Mouse (Mus musculus): ENCODE data around the gene Ubash3b. TPM values are rescaled to one million over a fixed set of nuclear protein-coding genes. Genes with fewer than 3 reads are reported as not detected.

Ubash3b gene
- polyA plus RNA-seq, 1 experiment from 2014 or later, result 13.7 TPM

DNA sequence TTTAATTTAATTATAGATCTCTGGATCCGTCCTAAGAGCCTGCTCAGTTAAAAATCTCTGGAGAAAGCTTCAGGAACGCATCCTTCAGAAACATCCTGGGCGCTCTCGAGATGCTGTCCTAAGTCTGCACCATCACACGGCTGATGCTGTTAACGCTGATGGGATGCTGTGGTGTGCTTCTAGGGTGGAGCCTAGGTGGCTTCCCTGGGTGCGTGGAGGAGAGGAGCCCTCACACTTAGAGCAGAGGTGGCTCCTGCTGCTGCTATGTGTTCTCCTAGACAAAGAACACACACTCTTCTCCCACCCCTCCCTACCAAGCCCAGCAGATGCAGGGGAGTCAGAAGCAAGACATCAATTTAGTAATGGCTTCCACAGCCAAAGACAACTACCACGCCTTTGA, 61.6 kb downstream of the Ubash3b start:
- H3K9me3 ChIP-seq (ENCODE audit: control insufficient read depth, low read length), result no peaks in the 10 kb centered on the region
- H3K27ac ChIP-seq (ENCODE audit: low read depth, low read length), result no peak overlapping the region
- no peaks in the 10 kb centered on the region for H3K4me1 ChIP-seq (replicated peaks; ENCODE audit: control insufficient read depth, insufficient read depth, low read length)
- WGBS, result 88% methylated on average over 8 of the region's 8 CpGs
- no peak overlapping the region for H3K9ac ChIP-seq (ENCODE audit: low read depth, low read length)
- no peak for ATAC-seq (ENCODE audit: low FRiP score)
- H3K36me3 ChIP-seq (ENCODE audit: control insufficient read depth, insufficient read depth, low read length), result no peaks in the 10 kb centered on the region
- no peak for DNase-seq (ENCODE audit: low spot score)
- H3K27me3 ChIP-seq (ENCODE audit: control insufficient read depth, insufficient read depth, low read length), result no peaks in the 10 kb centered on the region
- H3K4me3 ChIP-seq (ENCODE audit: low read depth, low read length), result no peak overlapping the region
- H3K4me2 ChIP-seq (replicated peaks; ENCODE audit: low read depth, low read length), result no peak overlapping the region

DNA sequence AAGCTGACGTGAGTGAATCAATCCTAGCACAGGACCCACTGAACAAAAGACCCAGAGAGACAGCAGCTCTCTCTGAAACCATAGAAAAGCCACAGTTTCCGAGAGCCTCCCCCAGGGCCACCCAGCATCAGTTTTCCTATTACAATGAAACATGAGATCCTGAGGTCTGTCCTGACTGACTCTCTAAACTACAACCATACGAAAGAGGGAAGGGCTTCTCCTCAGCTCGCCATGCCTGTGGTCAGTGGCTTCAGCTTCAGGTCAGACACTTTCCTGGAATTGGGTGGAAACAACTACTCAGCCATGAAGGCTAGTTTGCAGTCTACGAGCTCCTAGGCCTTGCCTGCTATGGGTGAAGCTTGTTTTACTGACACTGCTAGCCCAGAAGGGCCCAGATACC, 62.4 kb downstream of the Ubash3b start:
- H3K36me3 ChIP-seq (ENCODE audit: control insufficient read depth, insufficient read depth, low read length), result no peaks in the 10 kb centered on the region
- WGBS, result 48% methylated on average over 5 of the region's 5 CpGs
- no peak for ATAC-seq (ENCODE audit: low FRiP score)
- no peak overlapping the region for H3K4me3 ChIP-seq (ENCODE audit: low read depth, low read length)
- H3K4me2 ChIP-seq (replicated peaks; ENCODE audit: low read depth, low read length), result no peak overlapping the region
- no peak overlapping the region for H3K9ac ChIP-seq (ENCODE audit: low read depth, low read length)
- no peaks in the 10 kb centered on the region for H3K4me1 ChIP-seq (replicated peaks; ENCODE audit: control insufficient read depth, insufficient read depth, low read length)
- DNase-seq (ENCODE audit: low spot score), result no peak
- no peaks in the 10 kb centered on the region for H3K9me3 ChIP-seq (ENCODE audit: control insufficient read depth, low read length)
- no peak overlapping the region for H3K27ac ChIP-seq (ENCODE audit: low read depth, low read length)
- H3K27me3 ChIP-seq (ENCODE audit: control insufficient read depth, insufficient read depth, low read length), result no peaks in the 10 kb centered on the region

DNA sequence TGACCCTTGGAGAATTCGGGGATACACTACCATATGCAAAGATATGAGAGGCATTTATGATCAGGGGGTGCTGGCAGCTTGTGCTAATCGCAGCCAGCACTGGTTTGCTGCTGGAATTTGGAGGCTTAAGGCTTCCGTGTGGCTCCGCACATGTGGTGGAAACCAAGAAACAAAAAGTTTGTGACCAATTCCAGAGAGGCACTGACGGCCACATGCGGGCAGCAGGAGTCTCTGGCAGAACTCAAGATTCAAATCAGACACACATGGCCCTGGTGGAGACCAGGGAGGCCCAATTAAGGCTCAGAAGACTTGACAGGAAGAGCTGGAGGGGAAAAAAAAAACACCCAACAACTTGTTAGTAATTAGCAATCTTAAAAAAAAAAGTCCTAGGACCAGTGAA, 63.4 kb downstream of the Ubash3b start:
- ATAC-seq (ENCODE audit: low FRiP score) (no peak), DNase-seq (ENCODE audit: low spot score) (no peak)
- no peaks in the 10 kb centered on the region for H3K4me1 ChIP-seq (replicated peaks; ENCODE audit: control insufficient read depth, insufficient read depth, low read length)
- H3K36me3 ChIP-seq (ENCODE audit: control insufficient read depth, insufficient read depth, low read length), result no peaks in the 10 kb centered on the region
- no peak overlapping the region for H3K4me3 ChIP-seq (ENCODE audit: low read depth, low read length)
- H3K27me3 ChIP-seq (ENCODE audit: control insufficient read depth, insufficient read depth, low read length), result no peaks in the 10 kb centered on the region
- H3K9me3 ChIP-seq (ENCODE audit: control insufficient read depth, low read length), result no peaks in the 10 kb centered on the region
- no peak overlapping the region for H3K9ac ChIP-seq (ENCODE audit: low read depth, low read length)
- 81% methylated on average over 6 of the region's 6 CpGs for WGBS
- no peak overlapping the region for H3K4me2 ChIP-seq (replicated peaks; ENCODE audit: low read depth, low read length)
- H3K27ac ChIP-seq (ENCODE audit: low read depth, low read length), result no peak overlapping the region

DNA sequence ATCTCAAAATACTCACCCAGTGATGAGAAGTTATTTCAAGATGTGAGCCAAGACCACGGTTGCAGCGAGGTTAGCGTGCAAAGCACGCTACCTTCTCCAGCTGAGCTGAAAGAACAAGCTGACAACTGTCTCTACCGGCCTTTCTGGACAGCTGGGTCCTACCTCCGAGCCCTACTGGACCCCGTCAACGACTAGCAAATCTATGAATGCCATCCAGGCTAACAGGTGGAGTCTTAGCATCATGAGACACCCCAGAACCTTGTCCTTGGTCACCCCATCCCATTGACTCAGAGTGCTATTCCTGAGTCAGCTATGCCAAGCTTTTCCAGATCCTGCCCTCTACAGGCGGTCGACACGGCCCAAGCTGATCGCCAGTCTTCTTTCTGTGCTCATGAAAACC, 69.5 kb downstream of the Ubash3b start:
- ATAC-seq (ENCODE audit: low FRiP score), result no peak
- Histone ChIP-seq H3K4me2 (replicated peaks; ENCODE audit: low read depth, low read length) (no peak overlapping the region), H3K9ac (ENCODE audit: low read depth, low read length) (no peak overlapping the region), H3K4me1 (replicated peaks; ENCODE audit: control insufficient read depth, insufficient read depth, low read length) (no peaks in the 10 kb centered on the region), H3K9me3 (ENCODE audit: control insufficient read depth, low read length) (no peaks in the 10 kb centered on the region), H3K27me3 (ENCODE audit: control insufficient read depth, insufficient read depth, low read length) (no peaks in the 10 kb centered on the region), H3K4me3 (ENCODE audit: low read depth, low read length) (no peak overlapping the region), H3K27ac (ENCODE audit: low read depth, low read length) (no peak overlapping the region), H3K36me3 (ENCODE audit: control insufficient read depth, insufficient read depth, low read length) (no peaks in the 10 kb centered on the region)
- no peak for DNase-seq (ENCODE audit: low spot score)
- 95% methylated on average over 12 of the region's 12 CpGs for WGBS

DNA sequence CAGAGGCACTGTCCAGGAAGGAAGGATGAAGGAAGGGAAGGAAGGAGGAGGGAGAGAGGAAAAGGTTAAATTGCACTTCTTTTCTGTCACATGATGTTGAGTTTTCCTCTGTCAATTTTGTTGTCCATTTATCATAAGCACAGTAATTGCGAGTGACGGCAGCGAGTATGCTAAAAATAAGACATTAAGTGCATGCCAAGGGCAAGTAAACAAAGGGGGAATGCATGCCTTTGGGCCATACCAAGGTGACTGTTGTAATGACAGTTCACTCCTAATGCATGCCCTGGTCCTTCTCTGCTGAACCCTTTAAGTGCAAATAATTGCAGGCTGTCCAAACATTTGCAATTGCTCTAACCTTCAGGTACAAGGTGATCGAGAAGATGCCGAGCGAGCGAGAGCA, 70.3 kb downstream of the Ubash3b start:
- no peaks in the 10 kb centered on the region for H3K27me3 ChIP-seq (ENCODE audit: control insufficient read depth, insufficient read depth, low read length)
- H3K27ac ChIP-seq (ENCODE audit: low read depth, low read length), result no peak overlapping the region
- 83% methylated on average over 7 of the region's 7 CpGs for WGBS
- H3K9ac ChIP-seq (ENCODE audit: low read depth, low read length), result no peak overlapping the region
- H3K4me2 ChIP-seq (replicated peaks; ENCODE audit: low read depth, low read length), result no peak overlapping the region
- H3K9me3 ChIP-seq (ENCODE audit: control insufficient read depth, low read length), result no peaks in the 10 kb centered on the region
- DNase-seq (ENCODE audit: low spot score) (no peak), ATAC-seq (ENCODE audit: low FRiP score) (no peak)
- H3K4me1 ChIP-seq (replicated peaks; ENCODE audit: control insufficient read depth, insufficient read depth, low read length), result no peaks in the 10 kb centered on the region
- no peak overlapping the region for H3K4me3 ChIP-seq (ENCODE audit: low read depth, low read length)
- H3K36me3 ChIP-seq (ENCODE audit: control insufficient read depth, insufficient read depth, low read length), result no peaks in the 10 kb centered on the region

DNA sequence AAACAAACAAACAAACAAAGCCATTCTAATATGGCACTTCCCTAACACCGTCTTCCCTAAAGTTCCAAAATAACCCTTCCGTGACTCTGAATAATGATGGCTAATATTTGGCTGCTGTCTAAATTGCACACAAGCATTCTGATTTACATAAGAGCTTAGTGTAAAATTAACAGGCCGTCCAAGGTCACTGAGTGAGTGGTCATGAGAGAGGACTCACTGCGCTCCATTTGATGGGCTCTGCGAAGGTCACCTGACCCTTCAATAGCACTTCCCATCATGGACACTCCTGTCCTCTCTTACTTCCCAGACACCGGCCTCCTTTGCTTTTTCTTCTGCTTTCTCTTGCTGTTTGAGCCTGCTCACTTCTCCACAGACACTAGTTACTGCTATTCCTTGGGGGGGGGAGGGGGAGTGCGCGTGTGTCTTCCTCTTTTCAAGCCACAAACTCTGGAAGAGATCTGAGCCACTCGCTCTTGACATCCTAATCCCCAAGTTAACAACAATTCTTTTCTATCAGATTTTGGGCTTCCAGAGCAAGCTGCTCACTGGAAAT, 73.6 kb downstream of the Ubash3b start:
- Histone ChIP-seq H3K27me3 (ENCODE audit: control insufficient read depth, insufficient read depth, low read length) (no peaks in the 10 kb centered on the region), H3K36me3 (ENCODE audit: control insufficient read depth, insufficient read depth, low read length) (no peaks in the 10 kb centered on the region), H3K4me1 (replicated peaks; ENCODE audit: control insufficient read depth, insufficient read depth, low read length) (no peaks in the 10 kb centered on the region), H3K9ac (ENCODE audit: low read depth, low read length) (no peak overlapping the region), H3K27ac (ENCODE audit: low read depth, low read length) (no peak overlapping the region), H3K4me3 (ENCODE audit: low read depth, low read length) (no peak overlapping the region), H3K9me3 (ENCODE audit: control insufficient read depth, low read length) (no peaks in the 10 kb centered on the region), H3K4me2 (replicated peaks; ENCODE audit: low read depth, low read length) (no peak overlapping the region)
- DNase-seq (ENCODE audit: low spot score) (no peak), ATAC-seq (ENCODE audit: low FRiP score) (no peak)
- 89% methylated on average over 9 of the region's 9 CpGs for WGBS

DNA sequence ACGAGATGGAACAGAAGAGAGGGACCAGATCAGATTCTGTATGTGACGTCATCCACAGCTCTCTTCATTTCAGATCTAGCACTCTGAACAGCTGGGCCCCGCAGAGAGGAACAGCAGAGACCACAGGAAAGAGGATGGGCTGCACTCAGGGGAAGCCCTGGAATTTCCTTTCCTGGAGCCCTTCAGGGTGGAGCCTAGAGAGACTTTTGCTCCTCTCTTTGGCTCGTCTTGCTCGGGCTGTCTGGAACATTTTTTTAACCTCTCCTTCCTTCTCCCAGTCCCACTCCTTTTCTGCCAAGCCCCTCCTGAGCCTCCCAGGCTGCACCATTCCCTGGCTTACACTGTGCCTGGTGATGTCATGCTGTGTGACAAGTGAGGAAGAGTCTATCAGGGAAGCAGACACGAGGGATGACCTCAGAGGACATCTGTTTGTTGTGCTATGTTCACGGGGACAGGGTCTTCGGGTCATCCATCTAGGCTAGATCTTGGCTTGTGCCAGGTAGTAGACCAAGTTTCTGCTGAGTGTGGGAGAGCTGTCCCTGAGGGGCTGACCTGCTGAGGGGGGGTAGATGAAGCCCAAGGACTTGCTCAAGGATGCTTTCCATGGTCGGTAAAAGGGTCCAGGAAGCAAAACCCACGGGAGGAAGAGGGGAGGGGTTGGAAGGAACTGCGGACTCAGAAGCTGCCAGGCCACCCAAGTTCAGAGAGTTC, 77.2 kb downstream of the Ubash3b start:
- Histone ChIP-seq H3K27me3 (ENCODE audit: control insufficient read depth, insufficient read depth, low read length) (no peaks in the 10 kb centered on the region), H3K27ac (ENCODE audit: low read depth, low read length) (no peak overlapping the region), H3K9ac (ENCODE audit: low read depth, low read length) (no peak overlapping the region), H3K4me2 (replicated peaks; ENCODE audit: low read depth, low read length) (no peak overlapping the region), H3K4me3 (ENCODE audit: low read depth, low read length) (no peak overlapping the region), H3K36me3 (ENCODE audit: control insufficient read depth, insufficient read depth, low read length) (no peaks in the 10 kb centered on the region), H3K9me3 (ENCODE audit: control insufficient read depth, low read length) (no peaks in the 10 kb centered on the region), H3K4me1 (replicated peaks; ENCODE audit: control insufficient read depth, insufficient read depth, low read length) (no peaks in the 10 kb centered on the region)
- WGBS, result 48% methylated on average over 11 of the region's 11 CpGs
- no peak for ATAC-seq (ENCODE audit: low FRiP score)
- no peak for DNase-seq (ENCODE audit: low spot score)

DNA sequence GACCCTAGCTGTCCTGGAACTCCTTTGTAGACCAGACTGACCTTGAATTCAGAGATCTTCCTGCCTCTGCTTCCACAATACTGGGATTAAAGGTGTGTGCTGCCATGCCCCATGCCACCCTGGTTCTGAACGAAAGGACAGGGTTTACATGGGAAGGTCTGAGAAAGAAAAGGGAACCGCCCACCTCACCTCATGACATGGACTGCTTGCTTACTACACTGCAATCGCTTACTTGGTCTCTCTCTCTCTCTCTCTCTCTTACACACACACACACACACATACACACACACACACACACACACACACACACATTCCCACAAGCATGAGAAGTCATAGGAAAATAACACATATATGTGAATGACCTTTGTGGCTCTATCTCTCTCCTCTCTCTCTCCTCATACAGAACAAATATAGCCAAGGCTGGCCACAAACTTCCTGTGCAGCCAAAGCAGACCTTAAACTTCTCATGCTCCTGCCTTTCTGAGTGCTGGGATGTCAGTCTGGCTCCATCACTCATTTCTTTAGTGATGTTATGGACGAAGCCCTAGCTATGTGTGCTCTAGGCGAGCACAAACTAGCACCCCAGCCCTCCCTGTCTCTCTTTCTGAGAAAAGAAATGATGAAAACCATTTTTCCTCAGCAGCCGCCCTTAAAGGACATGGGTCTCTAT, 78.0 kb downstream of the Ubash3b start:
- ATAC-seq (ENCODE audit: low FRiP score), result no peak
- DNase-seq (ENCODE audit: low spot score), result no peak
- Histone ChIP-seq H3K9ac (ENCODE audit: low read depth, low read length) (no peak overlapping the region), H3K9me3 (ENCODE audit: control insufficient read depth, low read length) (no peaks in the 10 kb centered on the region), H3K27ac (ENCODE audit: low read depth, low read length) (no peak overlapping the region), H3K36me3 (ENCODE audit: control insufficient read depth, insufficient read depth, low read length) (no peaks in the 10 kb centered on the region), H3K4me3 (ENCODE audit: low read depth, low read length) (no peak overlapping the region), H3K27me3 (ENCODE audit: control insufficient read depth, insufficient read depth, low read length) (no peaks in the 10 kb centered on the region), H3K4me2 (replicated peaks; ENCODE audit: low read depth, low read length) (no peak overlapping the region), H3K4me1 (replicated peaks; ENCODE audit: control insufficient read depth, insufficient read depth, low read length) (no peaks in the 10 kb centered on the region)
- 87% methylated on average over 6 of the region's 6 CpGs for WGBS

DNA sequence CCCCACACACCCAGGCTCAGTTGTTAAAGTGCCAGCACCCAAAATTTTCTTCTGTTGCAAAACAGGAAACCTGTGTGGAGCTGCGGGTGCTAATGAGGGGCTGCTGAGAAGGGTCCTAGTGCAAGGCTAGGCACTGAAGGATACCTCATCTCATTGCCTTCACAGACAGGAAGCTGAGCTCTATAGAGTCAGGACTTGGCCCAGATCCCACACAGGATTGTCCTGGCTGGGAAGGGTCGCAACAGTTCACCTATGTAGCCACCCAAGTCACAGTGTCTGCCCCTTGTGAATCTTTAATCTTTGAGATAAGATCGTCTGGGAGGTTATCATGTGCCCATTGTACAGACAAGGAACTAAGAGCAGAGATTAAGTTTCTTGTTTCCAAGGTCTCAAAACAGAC, 78.6 kb downstream of the Ubash3b start:
- ATAC-seq (ENCODE audit: low FRiP score) (no peak), DNase-seq (ENCODE audit: low spot score) (no peak)
- Histone ChIP-seq H3K9me3 (ENCODE audit: control insufficient read depth, low read length) (no peaks in the 10 kb centered on the region), H3K27me3 (ENCODE audit: control insufficient read depth, insufficient read depth, low read length) (no peaks in the 10 kb centered on the region), H3K27ac (ENCODE audit: low read depth, low read length) (no peak overlapping the region), H3K4me2 (replicated peaks; ENCODE audit: low read depth, low read length) (no peak overlapping the region), H3K36me3 (ENCODE audit: control insufficient read depth, insufficient read depth, low read length) (no peaks in the 10 kb centered on the region), H3K9ac (ENCODE audit: low read depth, low read length) (no peak overlapping the region), H3K4me1 (replicated peaks; ENCODE audit: control insufficient read depth, insufficient read depth, low read length) (no peaks in the 10 kb centered on the region), H3K4me3 (ENCODE audit: low read depth, low read length) (no peak overlapping the region)
- WGBS, result 88% methylated on average over 3 of the region's 3 CpGs
